Mouse (Mus musculus) limb, embryonic 11.5 days (tissue): ENCODE data around the gene Hspa1l. TPM values are rescaled to one million over a fixed set of nuclear protein-coding genes. Genes with fewer than 3 reads are reported as not detected.

Experiments used
- ATAC-seq: fragments of 200-750 bp; cut with Nextera tagmentation; 2 replicates; pipeline ENCODE4 v1.8.0; 2017; ENCODE audit warnings: low read depth; ENCODE audit not compliant: insufficient number of reproducible peaks, low FRiP score, low TSS enrichment
- DNase-seq: peaks from one replicate; pipeline ENCODE4 v3.0.0-alpha.2; 2015; ENCODE audit warnings: low spot score
- H3K27ac ChIP-seq: fragments of 300-500 bp; sonication (generic); replicated peaks from 2 replicates; pipeline ENCODE4 v1.5.1; 2014; ENCODE audit warnings: low read depth, mild to moderate bottlenecking, low read length
- H3K27me3 ChIP-seq: fragments of 300-500 bp; sonication (generic); 2 replicates; pipeline ENCODE4 v1.6.1; 2014; ENCODE audit warnings: mild to moderate bottlenecking, low read length, mixed read lengths; ENCODE audit not compliant: control insufficient read depth, insufficient read depth
- H3K36me3 ChIP-seq: fragments of 300-500 bp; sonication (generic); 2 replicates; pipeline ENCODE4 v1.6.1; 2014; ENCODE audit warnings: mild to moderate bottlenecking, low read length, moderate library complexity, mixed read lengths; ENCODE audit not compliant: control insufficient read depth, insufficient read depth
- H3K4me1 ChIP-seq: fragments of 300-500 bp; sonication (generic); 2 replicates; pipeline ENCODE4 v1.6.1; 2014; ENCODE audit warnings: low read length, mixed read lengths; ENCODE audit not compliant: control insufficient read depth, insufficient read depth
- H3K4me2 ChIP-seq: fragments of 300-500 bp; sonication (generic); 2 replicates; pipeline ENCODE4 v1.6.1; 2014; ENCODE audit warnings: low read depth, mild to moderate bottlenecking, moderate library complexity; ENCODE audit not compliant: severe bottlenecking
- H3K4me3 ChIP-seq: fragments of 300-500 bp; sonication (generic); 2 replicates; pipeline ENCODE4 v1.5.1; 2014; ENCODE audit warnings: low read depth, low read length
- H3K9ac ChIP-seq: fragments of 300-500 bp; sonication (generic); 2 replicates; pipeline ENCODE4 v1.6.1; 2014; ENCODE audit warnings: mild to moderate bottlenecking, low read length
- H3K9me3 ChIP-seq: fragments of 300-500 bp; sonication (generic); 2 replicates; pipeline ENCODE4 v1.6.1; 2016; ENCODE audit warnings: low read length; ENCODE audit not compliant: control insufficient read depth
- WGBS: fragments of 180-500 bp; shearing (Covaris S2); extraction: QIAGEN DNeasy Blood & Tissue Kit; methylation state at CpG from one replicate; pipeline ENCODE4 v1.1.7; 2014; 5-methylcytosine and 5-hydroxymethylcytosine counted together
- polyA plus RNA-seq: library from polyadenylated mRNA; unstranded; fragments of >200 nt; fragmentation: Nextera tagmentation; extraction: Ambion mirVana; gene quantifications from 2 replicates; pipeline ENCODE4 v1.2.1, GENCODE M21; 2014

Gene Hspa1l
- polyA plus RNA-seq, 1 experiment from 2014 or later: 1.5 TPM

- H3K36me3 ChIP-seq: peaks cover 38% of the 10 kb centered on the region
- no peak overlapping the region for H3K9ac ChIP-seq
- H3K27ac ChIP-seq: no peak overlapping the region
- DNase-seq (no peak), ATAC-seq (no peak)
- 67% methylated on average over 14 of the region's 14 CpGs for WGBS
- H3K4me1 ChIP-seq: 0 out of 2 replicates have a peak, but pooled peaks cover 2% of the 10 kb centered on the region
- H3K4me3 ChIP-seq: no peak overlapping the region
- H3K27me3 ChIP-seq: no peaks in the 10 kb centered on the region
- no peak overlapping the region for H3K4me2 ChIP-seq
- H3K9me3 ChIP-seq: no peaks in the 10 kb centered on the region
Measured at GRCm38 (mm10) chr17:35017706-35018030, 45.2 kb downstream of the Hspa1l start.

GRCm38 (mm10) chr17:35018171-35018570 is 45.7 kb downstream of the Hspa1l start:
- H3K27me3 ChIP-seq: no peaks in the 10 kb centered on the region
- DNase-seq (no peak), ATAC-seq (no peak)
- 0 out of 2 replicates have a peak, but pooled peaks cover 2% of the 10 kb centered on the region for H3K4me1 ChIP-seq
- H3K9ac ChIP-seq: no peak overlapping the region; the same call in 1 of the 2 replicates
- H3K36me3 ChIP-seq: peaks cover 34% of the 10 kb centered on the region
- no peak overlapping the region for H3K4me3 ChIP-seq
- no peak overlapping the region for H3K27ac ChIP-seq
- H3K4me2 ChIP-seq: no peak overlapping the region
- 78% methylated on average over 3 of the region's 3 CpGs for WGBS
- H3K9me3 ChIP-seq: no peaks in the 10 kb centered on the region

- Histone ChIP-seq H3K9me3 (no peaks in the 10 kb centered on the region), H3K9ac (no peak overlapping the region), H3K4me3 (no peak overlapping the region), H3K36me3 (peaks cover 17% of the 10 kb centered on the region), H3K27me3 (no peaks in the 10 kb centered on the region), H3K27ac (no peak overlapping the region), H3K4me1 (0 out of 2 replicates have a peak, but pooled peaks cover 2% of the 10 kb centered on the region), H3K4me2 (no peak overlapping the region)
- ATAC-seq: no peak
- 75% methylated on average over 11 of the region's 11 CpGs for WGBS
- DNase-seq: no peak
Measured at GRCm38 (mm10) chr17:35019894-35020293, 47.4 kb downstream of the Hspa1l start.

- no peak for DNase-seq
Measured at GRCm38 (mm10) chr17:35020551-35020950, 48.0 kb downstream of the Hspa1l start.

GRCm38 (mm10) chr17:35021163-35021808 is 48.8 kb downstream of the Hspa1l start:
- peak; percentile 11; the same call in 1 of the 2 replicates for ATAC-seq
- WGBS: 16% methylated on average over 17 of the region's 17 CpGs
- Histone ChIP-seq H3K9ac (peak overlapping the region; percentile 34; the same call in 1 of the 2 replicates), H3K36me3 (peaks cover 3% of the 10 kb centered on the region), H3K4me1 (0 out of 2 replicates have a peak, but pooled peaks cover 2% of the 10 kb centered on the region), H3K9me3 (no peaks in the 10 kb centered on the region), H3K4me3 (no peak overlapping the region), H3K27me3 (no peaks in the 10 kb centered on the region), H3K4me2 (peak overlapping the region; percentile 22; the same call in 1 of the 2 replicates), H3K27ac (no peak overlapping the region; the same call in 1 of the 2 replicates)
- DNase-seq: peak; percentile 92

More at GRCm38 (mm10) chr17:35020551-35020950, 48.0 kb downstream of the Hspa1l start:
- no peak for ATAC-seq
- H3K27me3 ChIP-seq: no peaks in the 10 kb centered on the region
- no peak overlapping the region for H3K9ac ChIP-seq
- no peak overlapping the region for H3K4me2 ChIP-seq
- no peaks in the 10 kb centered on the region for H3K9me3 ChIP-seq
- H3K4me1 ChIP-seq: 0 out of 2 replicates have a peak, but pooled peaks cover 2% of the 10 kb centered on the region
- WGBS: 87% methylated on average over 8 of the region's 8 CpGs
- H3K4me3 ChIP-seq: no peak overlapping the region
- peaks cover 10% of the 10 kb centered on the region for H3K36me3 ChIP-seq
- H3K27ac ChIP-seq: no peak overlapping the region

- DNase-seq (no peak), ATAC-seq (no peak)
- no peak overlapping the region for H3K9ac ChIP-seq
- H3K27ac ChIP-seq: no peak overlapping the region
- 0 out of 2 replicates have a peak, but pooled peaks cover 2% of the 10 kb centered on the region for H3K4me1 ChIP-seq
- WGBS: 70% methylated on average over 6 of the region's 6 CpGs
- peak overlapping the region; percentile 22; the same call in 1 of the 2 replicates for H3K4me2 ChIP-seq
- H3K4me3 ChIP-seq: no peak overlapping the region
- H3K36me3 ChIP-seq: no peaks in the 10 kb centered on the region
- H3K9me3 ChIP-seq: no peaks in the 10 kb centered on the region
- H3K27me3 ChIP-seq: no peaks in the 10 kb centered on the region
Measured at GRCm38 (mm10) chr17:35021842-35022477, 49.5 kb downstream of the Hspa1l start.

GRCm38 (mm10) chr17:35022541-35023060 is 50.1 kb downstream of the Hspa1l start:
- Histone ChIP-seq H3K27ac (no peak overlapping the region), H3K9me3 (no peaks in the 10 kb centered on the region), H3K27me3 (no peaks in the 10 kb centered on the region), H3K4me3 (no peak overlapping the region), H3K4me1 (peaks cover 6% of the 10 kb centered on the region), H3K9ac (no peak overlapping the region), H3K4me2 (no peak overlapping the region), H3K36me3 (no peaks in the 10 kb centered on the region)
- 96% methylated on average over 8 of the region's 8 CpGs for WGBS
- DNase-seq (no peak), ATAC-seq (no peak)

- ATAC-seq (no peak), DNase-seq (no peak)
- Histone ChIP-seq H3K4me1 (peaks cover 6% of the 10 kb centered on the region), H3K36me3 (no peaks in the 10 kb centered on the region), H3K4me2 (no peak overlapping the region), H3K27ac (no peak overlapping the region), H3K4me3 (no peak overlapping the region), H3K27me3 (no peaks in the 10 kb centered on the region), H3K9ac (no peak overlapping the region), H3K9me3 (no peaks in the 10 kb centered on the region)
- WGBS: 81% methylated on average over 5 of the region's 5 CpGs
Measured at GRCm38 (mm10) chr17:35023221-35023620, 50.7 kb downstream of the Hspa1l start.
